Mouse (Mus musculus): ENCODE measurements around the gene Thsd7b. TPM values are rescaled to one million over a fixed set of nuclear protein-coding genes. Genes with fewer than 3 reads are reported as not detected.
"Not testable (repeated sequence)": the region's sequence is repeated elsewhere in the genome, so short reads cannot be mapped to it uniquely, and the experiment has no call there.

Thsd7b gene
- polyA plus RNA-seq, 1 experiment from 2014 or later: 3.3 TPM

DNA sequence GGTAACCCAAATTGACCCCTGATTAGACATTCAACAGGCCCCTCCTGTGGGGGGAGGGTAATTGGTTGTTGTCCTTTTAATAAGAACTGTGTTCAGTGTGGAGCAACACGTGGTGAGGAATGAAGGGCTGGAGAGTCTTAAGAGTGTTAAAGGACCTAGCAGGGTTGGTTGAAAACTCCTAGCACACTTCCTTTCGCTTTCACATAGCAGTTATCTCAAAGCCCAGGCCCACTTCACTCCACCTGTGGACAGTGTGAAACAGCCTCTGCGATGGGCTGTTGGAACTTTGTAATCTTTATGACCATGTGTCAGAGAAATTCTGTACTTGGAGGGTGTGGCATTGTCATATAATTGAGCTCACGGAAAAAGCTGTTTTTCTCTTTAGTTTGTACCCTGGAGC, 683.5 kb downstream of the Thsd7b start:
- Histone ChIP-seq H3K4me3 (no peak overlapping the region), H3K9ac (no peak overlapping the region), H3K27ac (no peak overlapping the region), H3K27me3 (no peaks in the 10 kb centered on the region), H3K9me3 (replicated peaks) (no peaks in the 10 kb centered on the region), H3K4me1 (replicated peaks) (no peaks in the 10 kb centered on the region), H3K36me3 (no peaks in the 10 kb centered on the region), H3K4me2 (no peak overlapping the region)
- 43% methylated on average over 4 of the region's 4 CpGs for WGBS
- no peak for ATAC-seq (replicated peaks; ENCODE audit: insufficient number of reproducible peaks, insufficient read depth, low FRiP score, low read depth)

DNA sequence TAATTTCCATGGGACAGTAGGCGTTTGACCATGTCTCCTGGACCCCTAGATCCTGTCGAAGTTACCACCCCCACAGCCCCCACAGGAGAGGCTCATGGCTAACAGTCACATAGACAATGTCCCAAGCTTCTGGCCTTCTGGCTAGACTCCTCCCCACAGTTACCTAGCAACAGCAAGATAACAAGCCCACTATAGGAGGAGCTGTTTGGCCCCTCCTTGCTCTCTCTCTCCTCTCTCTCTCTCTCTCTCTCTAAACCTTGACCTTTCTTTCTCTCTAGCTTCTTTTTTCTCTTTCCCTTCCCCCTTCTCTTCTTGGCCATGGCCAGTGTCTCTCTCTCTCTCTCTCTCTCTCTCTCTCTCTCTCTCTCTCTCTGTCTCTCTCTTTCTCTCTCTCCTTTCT, 686.2 kb downstream of the Thsd7b start:
- ATAC-seq (replicated peaks; ENCODE audit: insufficient number of reproducible peaks, insufficient read depth, low FRiP score, low read depth); H3K36me3 ChIP-seq; H3K4me2 ChIP-seq; H3K9me3 ChIP-seq (replicated peaks); H3K27me3 ChIP-seq; H3K27ac ChIP-seq; H3K4me1 ChIP-seq (replicated peaks); H3K4me3 ChIP-seq; H3K9ac ChIP-seq: not testable (repeated sequence)
- 63% methylated on average over 2 of the region's 2 CpGs for WGBS

DNA sequence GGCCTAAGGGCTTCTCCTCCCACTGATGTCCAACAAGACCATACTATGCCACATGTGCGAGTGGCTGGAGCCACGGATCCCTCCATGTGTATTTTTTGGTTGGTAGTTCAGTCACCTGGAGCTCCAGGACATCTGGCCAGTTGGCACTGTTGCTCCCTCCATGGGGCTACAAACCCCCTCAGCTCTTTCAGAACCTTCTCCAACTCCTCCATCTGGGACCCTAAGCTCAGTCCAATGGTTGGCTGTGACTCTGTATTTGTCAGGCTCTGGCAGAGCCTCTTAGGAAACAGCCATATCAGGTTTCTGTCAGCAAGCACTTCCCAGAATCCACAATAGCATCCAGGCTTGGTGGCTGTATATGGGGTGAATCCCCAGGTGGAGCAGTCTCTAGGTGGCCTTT, 690.1 kb downstream of the Thsd7b start:
- ATAC-seq (replicated peaks; ENCODE audit: insufficient number of reproducible peaks, insufficient read depth, low FRiP score, low read depth): no peak
- 92% methylated on average over 2 of the region's 2 CpGs for WGBS

DNA sequence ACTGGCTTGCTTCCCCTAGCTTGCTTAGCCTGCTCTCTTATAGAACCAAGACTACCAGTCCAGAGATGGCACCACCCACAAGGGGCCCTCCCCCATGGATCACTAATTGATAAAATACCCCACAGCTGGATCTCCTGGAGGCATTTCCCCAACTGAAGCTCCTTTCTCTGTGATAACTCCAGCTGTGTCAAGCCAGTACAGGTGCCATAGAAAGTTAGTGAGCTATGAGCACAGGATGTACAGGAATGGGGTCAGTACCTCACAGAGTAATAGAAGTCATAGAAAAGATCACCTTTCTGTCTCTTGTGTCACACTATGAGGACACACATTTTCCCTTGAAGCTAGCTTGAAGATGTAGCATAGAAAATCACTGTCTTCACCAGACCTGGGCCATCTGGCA, 716.1 kb downstream of the Thsd7b start:
- H3K27ac ChIP-seq; H3K4me1 ChIP-seq (replicated peaks); H3K36me3 ChIP-seq; ATAC-seq (replicated peaks; ENCODE audit: insufficient number of reproducible peaks, insufficient read depth, low FRiP score, low read depth); H3K9me3 ChIP-seq (replicated peaks); H3K4me2 ChIP-seq; H3K9ac ChIP-seq; H3K4me3 ChIP-seq; H3K27me3 ChIP-seq: not testable (repeated sequence)

More for the DNA sequence above, 690.1 kb downstream of the Thsd7b start:
- Histone ChIP-seq H3K9me3 (replicated peaks) (no peaks in the 10 kb centered on the region), H3K36me3 (no peaks in the 10 kb centered on the region), H3K4me1 (replicated peaks) (no peaks in the 10 kb centered on the region), H3K9ac (no peak overlapping the region), H3K4me2 (no peak overlapping the region), H3K27me3 (no peaks in the 10 kb centered on the region), H3K4me3 (no peak overlapping the region), H3K27ac (no peak overlapping the region)

DNA sequence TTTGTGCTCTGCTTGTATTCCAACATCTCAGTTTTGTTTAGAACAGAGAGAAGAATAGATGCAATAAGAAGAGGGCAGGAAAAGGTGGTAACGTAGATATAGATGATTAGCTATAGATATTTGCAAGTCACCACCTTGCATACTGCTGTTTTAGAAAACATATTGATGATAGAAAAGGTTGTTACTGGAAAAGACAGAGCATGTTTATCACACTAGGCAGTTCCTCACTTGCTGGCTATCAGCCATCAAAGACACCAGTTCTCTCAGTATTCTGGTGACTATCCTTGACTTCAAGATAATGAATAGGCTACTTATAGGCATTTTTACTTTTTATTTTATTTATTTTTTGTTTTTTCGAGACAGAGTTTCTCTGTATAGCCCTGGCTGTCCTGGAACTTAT, 717.7 kb downstream of the Thsd7b start:
- no peaks in the 10 kb centered on the region for H3K4me1 ChIP-seq (replicated peaks)
- H3K27me3 ChIP-seq: no peaks in the 10 kb centered on the region
- H3K9ac ChIP-seq: no peak overlapping the region
- no peak for ATAC-seq (replicated peaks; ENCODE audit: insufficient number of reproducible peaks, insufficient read depth, low FRiP score, low read depth)
- H3K9me3 ChIP-seq (replicated peaks): no peaks in the 10 kb centered on the region
- H3K4me2 ChIP-seq: no peak overlapping the region
- no peak overlapping the region for H3K27ac ChIP-seq
- H3K36me3 ChIP-seq: no peaks in the 10 kb centered on the region
- H3K4me3 ChIP-seq: no peak overlapping the region
- 62% methylated on average over 2 of the region's 2 CpGs for WGBS

DNA sequence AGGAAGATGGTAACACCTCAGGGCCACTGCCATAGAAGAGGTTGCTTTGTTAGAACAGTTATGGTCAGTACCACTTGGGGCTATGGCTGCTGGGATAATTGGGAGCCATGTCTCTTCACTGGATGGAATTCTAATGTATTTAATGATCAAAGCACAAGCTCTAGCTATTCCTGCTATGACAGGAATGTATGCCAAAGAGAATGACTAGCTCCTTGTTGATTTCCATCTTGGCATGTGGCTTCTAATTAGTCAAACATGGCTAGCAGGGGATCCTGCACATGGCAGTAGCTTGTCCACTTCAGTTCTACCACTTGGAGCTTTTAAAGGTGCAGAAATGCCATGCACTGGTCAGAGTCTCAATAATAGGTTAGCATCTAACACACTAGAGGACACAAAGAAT, 781.9 kb downstream of the Thsd7b start:
- no peaks in the 10 kb centered on the region for H3K4me1 ChIP-seq (replicated peaks)
- H3K27ac ChIP-seq: no peak overlapping the region
- H3K27me3 ChIP-seq: no peaks in the 10 kb centered on the region
- no peak overlapping the region for H3K4me2 ChIP-seq
- H3K9me3 ChIP-seq (replicated peaks): no peaks in the 10 kb centered on the region
- ATAC-seq (replicated peaks; ENCODE audit: insufficient number of reproducible peaks, insufficient read depth, low FRiP score, low read depth): no peak
- no peak overlapping the region for H3K9ac ChIP-seq
- H3K4me3 ChIP-seq: no peak overlapping the region
- no peaks in the 10 kb centered on the region for H3K36me3 ChIP-seq

DNA sequence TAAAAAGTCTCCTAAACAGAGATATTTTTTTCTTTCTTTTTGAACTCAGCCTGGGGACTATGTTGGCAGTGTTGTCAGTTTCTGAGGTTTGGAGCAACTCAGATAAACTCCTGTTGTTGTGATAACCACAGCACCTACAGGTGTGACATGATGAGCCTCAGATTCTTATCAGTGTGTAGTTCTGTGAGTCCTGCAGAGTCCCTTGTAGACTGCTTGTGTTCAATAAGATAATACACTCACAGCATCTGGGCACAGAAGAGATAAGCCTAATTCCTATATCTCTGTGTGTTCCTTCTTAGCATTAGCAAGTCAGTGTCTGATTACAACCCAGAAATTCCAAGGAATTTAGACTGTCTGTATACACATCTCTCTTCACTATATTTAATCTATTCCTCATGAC, 789.0 kb downstream of the Thsd7b start:
- H3K27me3 ChIP-seq: no peaks in the 10 kb centered on the region
- H3K36me3 ChIP-seq: no peaks in the 10 kb centered on the region
- no peak for ATAC-seq (replicated peaks; ENCODE audit: insufficient number of reproducible peaks, insufficient read depth, low FRiP score, low read depth)
- no peak overlapping the region for H3K9ac ChIP-seq
- no peaks in the 10 kb centered on the region for H3K9me3 ChIP-seq (replicated peaks)
- H3K27ac ChIP-seq: no peak overlapping the region
- no peak overlapping the region for H3K4me3 ChIP-seq
- H3K4me1 ChIP-seq (replicated peaks): no peaks in the 10 kb centered on the region
- H3K4me2 ChIP-seq: no peak overlapping the region

DNA sequence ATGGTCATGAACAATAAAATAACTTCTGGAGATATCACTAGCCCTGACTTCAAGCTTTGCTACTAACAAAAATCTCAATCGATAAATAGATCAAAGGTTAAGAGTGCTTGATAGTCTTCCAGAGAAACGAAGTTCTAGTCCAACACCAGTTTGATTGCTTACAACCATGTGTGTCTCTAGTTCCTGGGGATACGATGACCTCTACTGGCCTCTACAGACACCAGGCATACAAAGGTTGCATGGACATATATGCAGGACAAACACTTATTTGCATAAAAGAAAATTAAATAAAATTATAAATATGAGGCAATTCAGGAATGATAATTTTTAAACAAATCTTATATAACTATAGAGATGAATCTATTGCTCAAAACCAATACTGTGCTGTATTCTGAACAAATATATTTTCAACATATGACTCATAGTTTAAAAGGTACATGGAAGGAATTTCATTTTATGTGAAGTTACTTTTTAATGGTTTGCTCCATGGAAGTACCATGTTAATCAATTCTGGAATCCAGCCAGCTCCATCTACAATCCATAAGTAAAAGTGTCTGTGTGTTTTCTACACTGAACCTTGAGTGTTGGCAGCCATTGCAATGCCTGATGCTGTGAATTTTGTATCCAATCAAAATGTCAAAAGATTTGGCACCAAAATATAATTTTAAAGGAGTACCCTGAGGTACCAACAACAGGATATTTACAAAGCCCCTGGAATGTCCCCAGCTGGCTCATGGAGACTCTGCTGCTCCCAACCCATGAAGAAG, 793.3 kb downstream of the Thsd7b start:
- H3K4me3 ChIP-seq: no peak overlapping the region
- no peak for ATAC-seq (replicated peaks; ENCODE audit: insufficient number of reproducible peaks, insufficient read depth, low FRiP score, low read depth)

DNA sequence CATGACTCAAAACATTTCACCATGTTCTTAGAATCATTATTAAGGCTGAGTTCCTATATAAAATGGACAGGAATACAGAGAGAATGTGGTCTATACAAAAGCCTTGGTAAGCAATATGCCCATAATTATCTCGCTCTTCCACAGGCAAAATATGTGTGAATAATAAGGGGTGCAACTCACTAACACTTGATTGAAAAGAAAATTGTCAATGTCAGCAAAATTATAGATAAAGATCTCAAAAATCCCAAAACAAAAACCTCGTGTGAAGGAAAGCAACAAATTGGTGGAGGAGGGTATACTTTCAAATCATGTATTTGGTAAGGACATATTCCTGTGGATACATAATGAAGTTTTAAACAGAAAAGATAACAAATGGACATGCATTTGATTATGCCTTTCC, 810.7 kb downstream of the Thsd7b start:
- no peaks in the 10 kb centered on the region for H3K9me3 ChIP-seq (replicated peaks)
- H3K27me3 ChIP-seq: no peaks in the 10 kb centered on the region
- H3K36me3 ChIP-seq: no peaks in the 10 kb centered on the region
- no peak overlapping the region for H3K4me3 ChIP-seq
- H3K27ac ChIP-seq: no peak overlapping the region
- no peak for ATAC-seq (replicated peaks; ENCODE audit: insufficient number of reproducible peaks, insufficient read depth, low FRiP score, low read depth)
- H3K4me2 ChIP-seq: no peak overlapping the region
- no peaks in the 10 kb centered on the region for H3K4me1 ChIP-seq (replicated peaks)
- no peak overlapping the region for H3K9ac ChIP-seq
- WGBS: 62% methylated on average over 2 of the region's 2 CpGs

More for the DNA sequence above, 793.3 kb downstream of the Thsd7b start:
- no peaks in the 10 kb centered on the region for H3K4me1 ChIP-seq (replicated peaks)
- no peaks in the 10 kb centered on the region for H3K27me3 ChIP-seq
- no peaks in the 10 kb centered on the region for H3K9me3 ChIP-seq (replicated peaks)
- no peak overlapping the region for H3K4me2 ChIP-seq
- no peak overlapping the region for H3K27ac ChIP-seq
- 69% methylated on average over 3 of the region's 3 CpGs for WGBS
- H3K9ac ChIP-seq: no peak overlapping the region
- no peaks in the 10 kb centered on the region for H3K36me3 ChIP-seq

DNA sequence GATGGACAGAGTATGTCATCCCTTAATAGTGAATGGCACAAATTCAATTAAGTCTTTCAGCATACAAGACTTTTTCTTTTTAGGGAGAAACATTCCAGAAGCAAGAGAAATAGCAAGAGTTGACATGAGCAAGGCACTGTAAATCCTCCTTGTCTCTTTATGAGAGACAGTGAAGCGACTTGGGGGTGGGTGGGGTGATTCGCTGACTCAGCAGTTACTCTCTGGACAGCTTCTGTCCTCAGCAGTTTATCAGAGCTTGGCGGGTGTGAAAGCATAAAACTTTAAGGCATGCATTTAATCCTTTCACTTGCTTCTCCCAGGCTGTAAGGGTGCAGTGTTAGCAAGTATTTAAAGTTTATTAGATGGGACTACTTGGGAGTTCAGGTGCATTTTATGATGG, 812.1 kb downstream of the Thsd7b start:
- no peak for ATAC-seq (replicated peaks; ENCODE audit: insufficient number of reproducible peaks, insufficient read depth, low FRiP score, low read depth)
- Histone ChIP-seq H3K4me3 (no peak overlapping the region), H3K4me2 (no peak overlapping the region), H3K9me3 (replicated peaks) (no peaks in the 10 kb centered on the region), H3K27me3 (no peaks in the 10 kb centered on the region), H3K4me1 (replicated peaks) (no peaks in the 10 kb centered on the region), H3K36me3 (no peaks in the 10 kb centered on the region), H3K9ac (no peak overlapping the region), H3K27ac (no peak overlapping the region)
- 43% methylated on average over 3 of the region's 3 CpGs for WGBS

DNA sequence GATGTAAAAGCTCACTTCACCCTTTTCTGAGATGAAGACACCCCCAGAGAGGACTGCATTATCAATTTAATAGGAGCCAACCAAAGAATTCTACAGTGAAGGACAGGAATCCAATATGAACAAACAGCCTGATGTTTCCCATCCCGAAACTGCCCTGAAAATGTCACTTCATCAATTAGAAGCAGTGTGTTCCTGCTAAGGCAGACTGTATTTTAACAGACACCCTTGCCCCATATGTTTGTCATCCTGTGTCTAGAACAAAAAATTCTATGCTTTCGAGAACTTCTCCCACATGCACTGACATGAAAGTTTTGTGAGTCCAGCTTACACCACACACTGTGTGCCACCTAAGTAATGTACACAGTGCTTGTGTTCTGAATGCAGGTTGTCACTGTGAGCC, 812.8 kb downstream of the Thsd7b start:
- H3K4me3 ChIP-seq: no peak overlapping the region
- H3K9ac ChIP-seq: no peak overlapping the region
- no peaks in the 10 kb centered on the region for H3K27me3 ChIP-seq
- no peak for ATAC-seq (replicated peaks; ENCODE audit: insufficient number of reproducible peaks, insufficient read depth, low FRiP score, low read depth)
- no peaks in the 10 kb centered on the region for H3K4me1 ChIP-seq (replicated peaks)
- no peaks in the 10 kb centered on the region for H3K9me3 ChIP-seq (replicated peaks)
- no peak overlapping the region for H3K4me2 ChIP-seq
- H3K27ac ChIP-seq: no peak overlapping the region
- no peaks in the 10 kb centered on the region for H3K36me3 ChIP-seq
- 67% methylated on average over 2 of the region's 2 CpGs for WGBS

DNA sequence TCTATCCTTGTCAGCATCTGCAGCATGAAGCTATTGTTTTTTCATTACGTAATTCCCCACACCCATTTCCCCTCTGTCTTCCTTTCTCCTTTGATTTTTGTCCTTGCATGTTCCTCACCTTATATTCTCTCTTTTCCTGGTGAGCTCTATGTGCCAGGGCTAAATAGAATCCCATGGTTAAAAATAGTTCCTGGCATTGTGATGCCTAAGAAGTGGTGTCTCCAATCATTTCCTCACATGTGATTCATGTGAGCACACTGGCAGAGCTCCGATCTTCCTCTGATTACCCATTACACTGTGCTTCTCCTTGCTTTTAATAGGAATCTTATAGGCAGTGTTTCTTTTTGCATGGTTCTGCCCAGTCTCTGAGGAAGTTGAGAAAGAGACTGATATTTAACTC, 826.1 kb downstream of the Thsd7b start:
- Histone ChIP-seq H3K9me3 (replicated peaks) (no peaks in the 10 kb centered on the region), H3K4me1 (replicated peaks) (no peaks in the 10 kb centered on the region), H3K27ac (no peak overlapping the region), H3K27me3 (no peaks in the 10 kb centered on the region), H3K9ac (no peak overlapping the region), H3K4me3 (no peak overlapping the region), H3K36me3 (no peaks in the 10 kb centered on the region), H3K4me2 (no peak overlapping the region)
- 60% methylated on average over 2 of the region's 2 CpGs for WGBS
- no peak for ATAC-seq (replicated peaks; ENCODE audit: insufficient number of reproducible peaks, insufficient read depth, low FRiP score, low read depth)
